Comparison of ENCODE assay signal across 7 mouse cellular contexts in genomic region chr19:8773409-8773808, GRCm38 (mm10). TPM values are rescaled to one million over a fixed set of nuclear protein-coding genes. Genes with fewer than 3 reads are reported as not detected.
DNase-seq lines count a peak whose midpoint lies in the region; ATAC-seq lines count a peak whose summit lies in the region.

No protein-coding gene starts in this region.

- peak overlapping the region; percentile 67 for H3K4me3 ChIP-seq in lung, embryonic 15.5 days
- peak overlapping the region; percentile 71 for H3K4me3 ChIP-seq in embryonic facial prominence, embryonic 13.5 days
- peak overlapping the region; percentile 89 for H3K4me3 ChIP-seq in intestine, embryonic 16.5 days (ENCODE audit: low read length)
- H3K4me3 ChIP-seq in neural tube, embryonic 15.5 days (replicated peaks): peak overlapping the region; percentile 74

- H3K36me3 ChIP-seq in lung, embryonic 15.5 days: peaks cover 30% of the 10 kb centered on the region
- peaks cover 52% of the 10 kb centered on the region for H3K36me3 ChIP-seq in embryonic facial prominence, embryonic 13.5 days
- 0 out of 2 replicates have a peak, but pooled peaks cover 5% of the 10 kb centered on the region for H3K36me3 ChIP-seq in intestine, embryonic 16.5 days (ENCODE audit: control insufficient read depth, insufficient read depth, low read length)
- H3K36me3 ChIP-seq in neural tube, embryonic 15.5 days: peaks cover 36% of the 10 kb centered on the region

- H3K4me2 ChIP-seq in lung, embryonic 15.5 days: peak overlapping the region; percentile 87
- H3K4me2 ChIP-seq in embryonic facial prominence, embryonic 13.5 days: peak overlapping the region; percentile 97
- H3K4me2 ChIP-seq in intestine, embryonic 16.5 days (ENCODE audit: low read depth, low read length): peak overlapping the region; percentile 95
- peak overlapping the region; percentile 84 for H3K4me2 ChIP-seq in neural tube, embryonic 15.5 days

- H3K9ac ChIP-seq in lung, embryonic 15.5 days: peak overlapping the region; percentile 93
- H3K9ac ChIP-seq in embryonic facial prominence, embryonic 13.5 days: peak overlapping the region; percentile 94
- peak overlapping the region; percentile 97 for H3K9ac ChIP-seq in intestine, embryonic 16.5 days (ENCODE audit: low read depth, low read length)
- peak overlapping the region; percentile 91; the same call in 1 of the 2 replicates for H3K9ac ChIP-seq in neural tube, embryonic 15.5 days (replicated peaks)

- peaks cover 32% of the 10 kb centered on the region for H3K4me1 ChIP-seq in lung, embryonic 15.5 days
- H3K4me1 ChIP-seq in embryonic facial prominence, embryonic 13.5 days: peaks cover 31% of the 10 kb centered on the region
- peaks cover 21% of the 10 kb centered on the region for H3K4me1 ChIP-seq in intestine, embryonic 16.5 days (ENCODE audit: control insufficient read depth, insufficient read depth, low read length)
- peaks cover 46% of the 10 kb centered on the region for H3K4me1 ChIP-seq in neural tube, embryonic 15.5 days

- no peak for DNase-seq in lung, postnatal 14 days
- no peak for DNase-seq in gastrocnemius, adult 18-20 months (ENCODE audit: low spot score)
- DNase-seq in cerebellum, adult 11 months: no peak

- WGBS in lung, embryonic 15.5 days: 42% methylated on average over 6 of the region's 6 CpGs
- WGBS in embryonic facial prominence, embryonic 13.5 days: 62% methylated on average over 6 of the region's 6 CpGs
- WGBS in intestine, embryonic 16.5 days: 43% methylated on average over 6 of the region's 6 CpGs
- 61% methylated on average over 6 of the region's 6 CpGs for WGBS in neural tube, embryonic 15.5 days

- H3K27ac ChIP-seq in lung, embryonic 15.5 days: peak overlapping the region; percentile 99
- peak overlapping the region; percentile 98; the same call in 1 of the 2 replicates for H3K27ac ChIP-seq in embryonic facial prominence, embryonic 13.5 days
- H3K27ac ChIP-seq in intestine, embryonic 16.5 days (ENCODE audit: low read length): peak overlapping the region; percentile 52; the same call in 1 of the 2 replicates
- peak overlapping the region; percentile 100 for H3K27ac ChIP-seq in neural tube, embryonic 15.5 days (replicated peaks)

- H3K9me3 ChIP-seq in lung, embryonic 15.5 days: no peaks in the 10 kb centered on the region
- H3K9me3 ChIP-seq in embryonic facial prominence, embryonic 13.5 days: no peaks in the 10 kb centered on the region
- no peaks in the 10 kb centered on the region for H3K9me3 ChIP-seq in intestine, embryonic 16.5 days (ENCODE audit: control insufficient read depth, low read length)
- no peaks in the 10 kb centered on the region for H3K9me3 ChIP-seq in neural tube, embryonic 15.5 days (replicated peaks)

- no peak for ATAC-seq in lung, embryonic 15.5 days (ENCODE audit: borderline replicate concordance, extremely low read depth, low FRiP score, low TSS enrichment)
- no peak for ATAC-seq in embryonic facial prominence, embryonic 13.5 days (ENCODE audit: insufficient number of reproducible peaks, insufficient read depth, low FRiP score, low TSS enrichment, low read depth)
- no peak for ATAC-seq in intestine, embryonic 16.5 days
- no peak for ATAC-seq in neural tube, embryonic 15.5 days (ENCODE audit: low FRiP score)

- H3K27me3 ChIP-seq in lung, embryonic 15.5 days: no peaks in the 10 kb centered on the region
- no peaks in the 10 kb centered on the region for H3K27me3 ChIP-seq in embryonic facial prominence, embryonic 13.5 days
- H3K27me3 ChIP-seq in intestine, embryonic 16.5 days (replicated peaks; ENCODE audit: control insufficient read depth, insufficient read depth, low read length): no peaks in the 10 kb centered on the region
- H3K27me3 ChIP-seq in neural tube, embryonic 15.5 days (replicated peaks): no peaks in the 10 kb centered on the region

RNA-seq across cellular contexts. Expression of gene Tmem179b, which starts 0.9 kb away (rescaled TPM):
- polyA plus RNA-seq in lung, embryonic 15.5 days (2015; fragmentation: Nextera tagmentation; extraction: Ambion mirVana): 77.2 and 81.3 TPM in 2 replicates
- 67.6 and 76.1 TPM in 2 replicates for polyA plus RNA-seq in embryonic facial prominence, embryonic 13.5 days (2015; fragmentation: Nextera tagmentation; extraction: Ambion mirVana)
- 110 and 120 TPM in 2 replicates for polyA plus RNA-seq in intestine, embryonic 16.5 days (2015; fragmentation: Nextera tagmentation; extraction: Ambion mirVana)
- 28.2 and 46.3 TPM in 2 replicates for polyA plus RNA-seq in neural tube, embryonic 15.5 days (2015; fragmentation: Nextera tagmentation; extraction: Ambion mirVana)
- 1 to 10 TPM; 7.3 to 8.6 TPM for total RNA-seq in gastrocnemius, adult 18-20 months (2021)

RNA-seq across cellular contexts. Expression of gene Tmem223, which starts 2.6 kb away (rescaled TPM):
- 181 and 197 TPM in 2 replicates for polyA plus RNA-seq in lung, embryonic 15.5 days (2015; fragmentation: Nextera tagmentation; extraction: Ambion mirVana)
- 211 and 227 TPM in 2 replicates for polyA plus RNA-seq in embryonic facial prominence, embryonic 13.5 days (2015; fragmentation: Nextera tagmentation; extraction: Ambion mirVana)
- 161 and 164 TPM in 2 replicates for polyA plus RNA-seq in intestine, embryonic 16.5 days (2015; fragmentation: Nextera tagmentation; extraction: Ambion mirVana)
- 218 and 235 TPM in 2 replicates for polyA plus RNA-seq in neural tube, embryonic 15.5 days (2015; fragmentation: Nextera tagmentation; extraction: Ambion mirVana)
- 10 to 100 TPM; 91.0 to 99.3 TPM for total RNA-seq in gastrocnemius, adult 18-20 months (2021)

RNA-seq across cellular contexts. Expression of gene Taf6l, which starts 12.8 kb away (rescaled TPM):
- polyA plus RNA-seq in lung, embryonic 15.5 days (2015; fragmentation: Nextera tagmentation; extraction: Ambion mirVana): 30.5 and 31.5 TPM in 2 replicates
- 28.5 and 35.6 TPM in 2 replicates for polyA plus RNA-seq in embryonic facial prominence, embryonic 13.5 days (2015; fragmentation: Nextera tagmentation; extraction: Ambion mirVana)
- 24.0 and 25.0 TPM in 2 replicates for polyA plus RNA-seq in intestine, embryonic 16.5 days (2015; fragmentation: Nextera tagmentation; extraction: Ambion mirVana)
- polyA plus RNA-seq in neural tube, embryonic 15.5 days (2015; fragmentation: Nextera tagmentation; extraction: Ambion mirVana): 28.5 and 29.4 TPM in 2 replicates
- 1 to 10 TPM; 5.0 to 5.1 TPM for total RNA-seq in gastrocnemius, adult 18-20 months (2021)

RNA-seq across cellular contexts. Expression of gene Nxf1, which starts 16.5 kb away (rescaled TPM):
- 184 and 198 TPM in 2 replicates for polyA plus RNA-seq in lung, embryonic 15.5 days (2015; fragmentation: Nextera tagmentation; extraction: Ambion mirVana)
- 199 and 230 TPM in 2 replicates for polyA plus RNA-seq in embryonic facial prominence, embryonic 13.5 days (2015; fragmentation: Nextera tagmentation; extraction: Ambion mirVana)
- polyA plus RNA-seq in intestine, embryonic 16.5 days (2015; fragmentation: Nextera tagmentation; extraction: Ambion mirVana): 133 and 137 TPM in 2 replicates
- polyA plus RNA-seq in neural tube, embryonic 15.5 days (2015; fragmentation: Nextera tagmentation; extraction: Ambion mirVana): 127 and 140 TPM in 2 replicates
- total RNA-seq in gastrocnemius, adult 18-20 months (2021): 10 to 100 TPM; 27.5 to 31.3 TPM

RNA-seq across cellular contexts. Expression of gene Polr2g, which starts 25.0 kb away (rescaled TPM):
- polyA plus RNA-seq in lung, embryonic 15.5 days (2015; fragmentation: Nextera tagmentation; extraction: Ambion mirVana): 147 and 159 TPM in 2 replicates
- 175 and 178 TPM in 2 replicates for polyA plus RNA-seq in embryonic facial prominence, embryonic 13.5 days (2015; fragmentation: Nextera tagmentation; extraction: Ambion mirVana)
- 130 and 138 TPM in 2 replicates for polyA plus RNA-seq in intestine, embryonic 16.5 days (2015; fragmentation: Nextera tagmentation; extraction: Ambion mirVana)
- 143 and 147 TPM in 2 replicates for polyA plus RNA-seq in neural tube, embryonic 15.5 days (2015; fragmentation: Nextera tagmentation; extraction: Ambion mirVana)
- 10 to 100 TPM; 37.7 to 38.3 TPM for total RNA-seq in gastrocnemius, adult 18-20 months (2021)
